Mouse (Mus musculus) forebrain, embryonic 13.5 days (tissue): ENCODE data around the gene Gnb1. TPM values are rescaled to one million over a fixed set of nuclear protein-coding genes. Genes with fewer than 3 reads are reported as not detected.

Experiments used
- ATAC-seq: fragments of 200-750 bp; cut with Nextera tagmentation; 2 replicates; pipeline ENCODE4 v1.8.0; 2017
- H3K27ac ChIP-seq: fragments of 300-500 bp; sonication (generic); 2 replicates; pipeline ENCODE4 v1.5.1; 2015; ENCODE audit warnings: inconsistent platforms, mild to moderate bottlenecking, moderate library complexity
- H3K27me3 ChIP-seq: fragments of 300-500 bp; sonication (generic); 2 replicates; pipeline ENCODE4 v1.6.1; 2015; ENCODE audit warnings: mild to moderate bottlenecking, inconsistent platforms
- H3K36me3 ChIP-seq: fragments of 300-500 bp; sonication (generic); 2 replicates; pipeline ENCODE4 v1.6.1; 2015; ENCODE audit warnings: mild to moderate bottlenecking, inconsistent platforms; ENCODE audit not compliant: poor library complexity, severe bottlenecking
- H3K4me1 ChIP-seq: fragments of 300-500 bp; sonication (generic); 2 replicates; pipeline ENCODE4 v1.6.1; 2015; ENCODE audit warnings: inconsistent platforms
- H3K4me2 ChIP-seq: fragments of 300-500 bp; sonication (generic); 2 replicates; pipeline ENCODE4 v1.6.1; 2015; ENCODE audit warnings: inconsistent platforms, mild to moderate bottlenecking, moderate library complexity
- H3K4me3 ChIP-seq: fragments of 300-500 bp; sonication (generic); 2 replicates; pipeline ENCODE4 v1.5.1; 2015; ENCODE audit warnings: mild to moderate bottlenecking, inconsistent platforms
- H3K9ac ChIP-seq: fragments of 300-500 bp; sonication (generic); 2 replicates; pipeline ENCODE4 v1.6.1; 2015; ENCODE audit warnings: mild to moderate bottlenecking, inconsistent platforms
- H3K9me3 ChIP-seq: fragments of 300-500 bp; sonication (generic); replicated peaks from 2 replicates; pipeline ENCODE4 v1.6.1; 2016; ENCODE audit warnings: inconsistent platforms
- WGBS: fragments of 180-500 bp; shearing (Covaris S2); methylation state at CpG from one replicate; pipeline ENCODE4 v1.1.7; 2015; 5-methylcytosine and 5-hydroxymethylcytosine counted together
- polyA plus RNA-seq: library from polyadenylated mRNA; unstranded; fragments of >200 nt; fragmentation: Nextera tagmentation; extraction: Ambion mirVana; gene quantifications from 2 replicates; pipeline ENCODE4 v1.2.1, GENCODE M21; 2015

Gene Gnb1
- polyA plus RNA-seq, 1 experiment from 2014 or later: 937 TPM

DNA sequence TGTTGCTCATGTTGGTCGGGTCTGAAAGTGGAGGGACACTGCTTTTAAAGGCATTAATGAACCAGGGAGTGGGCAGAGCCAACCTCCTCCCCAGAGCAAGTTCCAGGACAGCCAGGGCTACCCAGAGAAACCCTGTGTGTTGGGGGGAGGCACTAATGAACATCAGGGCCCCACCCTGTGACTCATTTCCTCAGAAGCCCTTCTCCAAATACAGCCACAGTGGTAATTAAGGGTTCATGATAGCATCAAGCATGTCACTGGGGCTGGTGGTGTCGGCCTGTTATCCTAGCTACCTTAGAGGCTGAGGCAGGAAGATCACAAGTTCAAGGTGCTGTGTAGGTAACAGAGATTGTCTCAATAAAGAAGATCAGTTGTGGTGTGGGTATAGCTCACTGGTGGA, 80.3 kb downstream of the Gnb1 start:
- H3K4me1 ChIP-seq: peaks cover 2% of the 10 kb centered on the region; the same call in 1 of the 2 replicates
- H3K4me2 ChIP-seq: no peak overlapping the region
- no peak for ATAC-seq
- H3K27ac ChIP-seq: no peak overlapping the region
- no peaks in the 10 kb centered on the region for H3K9me3 ChIP-seq
- 78% methylated on average over 2 of the region's 2 CpGs for WGBS
- no peak overlapping the region for H3K4me3 ChIP-seq
- H3K9ac ChIP-seq: no peak overlapping the region
- no peaks in the 10 kb centered on the region for H3K27me3 ChIP-seq
- H3K36me3 ChIP-seq: peaks cover 2% of the 10 kb centered on the region; the same call in 1 of the 2 replicates

DNA sequence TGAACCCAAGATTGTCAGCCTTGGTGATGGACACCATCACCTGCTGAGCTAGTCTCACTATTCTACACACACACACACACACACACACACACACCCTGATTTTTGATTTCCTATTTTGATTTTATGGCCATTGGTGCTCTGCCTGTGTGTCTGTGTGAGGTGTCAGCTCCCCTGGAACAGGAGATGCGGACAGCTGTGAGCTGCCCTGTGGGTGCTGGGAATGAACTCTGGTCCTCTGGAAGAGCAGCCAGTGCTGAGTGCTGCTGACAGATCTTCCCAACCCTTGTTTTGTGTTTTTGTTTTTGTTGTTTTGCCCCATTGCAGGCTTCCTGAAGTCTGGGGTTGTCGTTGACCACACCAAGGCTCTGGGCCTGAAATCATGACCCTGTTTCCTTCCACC, 82.0 kb downstream of the Gnb1 start:
- WGBS: 98% methylated on average over 2 of the region's 2 CpGs

DNA sequence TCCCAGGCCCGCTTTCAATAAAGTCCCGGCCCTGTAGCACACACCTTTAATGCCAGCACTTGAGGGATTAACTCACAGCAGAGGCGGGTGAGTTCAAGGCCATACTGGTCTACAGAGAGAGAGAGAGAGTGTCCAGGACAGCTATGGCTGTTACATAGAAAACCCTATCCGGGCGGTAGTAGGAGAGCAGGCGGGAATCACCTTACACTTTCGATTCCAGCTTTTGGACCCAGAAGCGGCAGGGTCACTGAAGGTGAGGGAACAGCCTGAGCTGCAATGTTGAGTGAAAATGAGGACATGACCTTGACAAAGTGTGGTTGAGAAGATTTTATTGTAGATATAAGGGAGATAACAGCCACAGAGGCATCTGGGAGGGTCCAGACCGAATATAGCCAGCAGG, 82.7 kb downstream of the Gnb1 start:
- Histone ChIP-seq H3K4me1 (no peaks in the 10 kb centered on the region), H3K4me3 (no peak overlapping the region), H3K27me3 (no peaks in the 10 kb centered on the region), H3K36me3 (peaks cover 19% of the 10 kb centered on the region), H3K9ac (no peak overlapping the region), H3K27ac (no peak overlapping the region), H3K4me2 (no peak overlapping the region), H3K9me3 (no peaks in the 10 kb centered on the region)
- ATAC-seq: no peak
- 95% methylated on average over 9 of the region's 9 CpGs for WGBS

More for the DNA sequence above, 82.0 kb downstream of the Gnb1 start:
- H3K4me1 ChIP-seq: no peaks in the 10 kb centered on the region
- H3K27me3 ChIP-seq: no peaks in the 10 kb centered on the region
- no peak overlapping the region for H3K4me2 ChIP-seq
- H3K36me3 ChIP-seq: peaks cover 12% of the 10 kb centered on the region
- H3K27ac ChIP-seq: no peak overlapping the region
- no peak for ATAC-seq
- H3K9me3 ChIP-seq: no peaks in the 10 kb centered on the region
- H3K4me3 ChIP-seq: no peak overlapping the region
- no peak overlapping the region for H3K9ac ChIP-seq

DNA sequence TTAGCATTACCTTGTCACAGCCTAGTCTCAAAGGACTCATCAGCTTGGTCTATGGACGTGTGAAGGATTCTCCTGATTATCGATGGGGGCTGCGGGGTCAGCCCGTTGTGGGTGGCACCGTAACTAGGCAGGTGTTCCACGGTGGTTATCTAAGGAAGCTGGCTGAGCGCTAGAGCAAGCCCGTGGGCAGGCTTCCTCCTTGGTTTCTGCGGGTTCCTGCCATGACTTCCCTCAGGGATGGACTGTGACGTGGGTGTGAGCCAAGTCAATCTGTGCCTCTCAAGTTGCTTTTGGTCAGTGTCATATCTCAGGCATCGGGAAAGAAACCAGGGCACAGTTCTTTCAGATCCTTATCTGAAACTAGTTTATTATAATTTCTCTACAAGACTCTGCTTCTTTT, 83.8 kb downstream of the Gnb1 start:
- no peaks in the 10 kb centered on the region for H3K4me1 ChIP-seq
- WGBS: 93% methylated on average over 11 of the region's 11 CpGs
- H3K27ac ChIP-seq: no peak overlapping the region
- no peaks in the 10 kb centered on the region for H3K9me3 ChIP-seq
- ATAC-seq: no peak
- H3K9ac ChIP-seq: no peak overlapping the region
- peaks cover 28% of the 10 kb centered on the region for H3K36me3 ChIP-seq
- H3K4me2 ChIP-seq: no peak overlapping the region
- no peak overlapping the region for H3K4me3 ChIP-seq
- no peaks in the 10 kb centered on the region for H3K27me3 ChIP-seq

DNA sequence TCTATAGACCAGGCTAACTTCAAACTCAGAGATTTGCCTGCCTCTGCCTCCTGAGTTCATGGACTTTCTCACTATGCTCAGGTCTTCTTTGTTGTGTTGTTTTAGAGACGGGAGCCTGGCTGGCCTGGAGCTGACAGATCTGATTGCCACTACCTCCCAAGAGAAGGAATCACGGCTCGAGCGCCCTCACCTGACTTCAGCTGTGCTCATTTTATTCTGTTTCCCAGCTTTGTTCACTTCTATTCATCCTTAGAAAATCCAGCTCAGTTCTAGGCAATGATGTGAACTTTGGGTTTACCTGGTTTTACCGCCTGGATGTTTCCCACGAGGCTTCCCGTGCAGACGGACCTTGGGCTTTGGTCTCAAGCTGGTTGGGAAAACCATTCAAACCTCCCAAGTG, 84.4 kb downstream of the Gnb1 start:
- Histone ChIP-seq H3K4me3 (no peak overlapping the region), H3K9me3 (no peaks in the 10 kb centered on the region), H3K9ac (no peak overlapping the region), H3K27me3 (no peaks in the 10 kb centered on the region), H3K36me3 (peaks cover 30% of the 10 kb centered on the region), H3K4me1 (no peaks in the 10 kb centered on the region), H3K27ac (no peak overlapping the region), H3K4me2 (no peak overlapping the region)
- ATAC-seq: no peak
- 87% methylated on average over 8 of the region's 8 CpGs for WGBS

DNA sequence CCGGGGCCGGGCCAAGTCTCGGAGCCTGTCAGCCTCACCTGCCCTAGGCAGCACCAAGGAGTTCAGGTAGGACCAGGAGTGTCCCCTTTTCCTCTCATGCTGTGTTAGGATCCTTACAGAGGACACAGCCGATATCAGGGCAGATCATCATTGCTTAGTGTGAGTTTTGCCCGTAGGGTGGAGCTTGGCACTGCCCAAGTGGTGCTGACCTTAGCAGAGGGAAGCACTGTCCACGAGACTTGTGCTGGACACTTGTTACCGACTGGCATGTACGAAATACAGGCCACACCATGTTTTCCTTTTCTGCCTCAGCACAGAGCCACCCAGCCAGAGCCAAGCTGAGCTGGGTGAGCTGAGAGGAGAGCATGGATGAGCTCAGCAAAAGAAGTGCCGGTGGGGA, 86.0 kb downstream of the Gnb1 start:
- Histone ChIP-seq H3K4me2 (no peak overlapping the region), H3K27me3 (no peaks in the 10 kb centered on the region), H3K4me1 (no peaks in the 10 kb centered on the region), H3K9me3 (no peaks in the 10 kb centered on the region), H3K36me3 (peaks cover 36% of the 10 kb centered on the region), H3K4me3 (no peak overlapping the region), H3K9ac (no peak overlapping the region), H3K27ac (no peak overlapping the region)
- WGBS: 95% methylated on average over 9 of the region's 9 CpGs
- no peak for ATAC-seq

DNA sequence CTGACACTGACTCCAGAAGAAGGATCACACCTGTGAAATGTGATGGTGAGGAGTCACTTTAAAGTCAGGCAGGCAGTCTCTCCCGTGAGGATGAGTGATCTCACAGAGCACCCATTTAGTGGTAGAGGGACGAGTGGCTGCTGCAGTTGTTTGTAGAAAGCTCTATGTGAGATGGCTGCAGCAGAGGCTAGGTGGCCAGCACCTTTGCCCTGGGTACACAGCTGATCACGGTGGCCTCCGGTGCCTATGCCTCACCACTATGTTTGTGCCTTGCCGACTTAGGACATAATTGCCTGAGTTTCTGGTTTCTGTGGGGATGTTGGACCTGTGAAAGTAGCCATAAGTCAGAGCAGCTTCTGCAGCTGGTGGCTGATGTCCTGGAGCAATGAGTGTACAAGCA, 86.6 kb downstream of the Gnb1 start:
- H3K9me3 ChIP-seq: no peaks in the 10 kb centered on the region
- WGBS: 90% methylated on average over 5 of the region's 5 CpGs
- no peaks in the 10 kb centered on the region for H3K27me3 ChIP-seq
- no peak overlapping the region for H3K4me2 ChIP-seq
- H3K4me3 ChIP-seq: no peak overlapping the region
- H3K9ac ChIP-seq: no peak overlapping the region
- peaks cover 40% of the 10 kb centered on the region for H3K36me3 ChIP-seq
- no peaks in the 10 kb centered on the region for H3K4me1 ChIP-seq
- no peak overlapping the region for H3K27ac ChIP-seq
- no peak for ATAC-seq

DNA sequence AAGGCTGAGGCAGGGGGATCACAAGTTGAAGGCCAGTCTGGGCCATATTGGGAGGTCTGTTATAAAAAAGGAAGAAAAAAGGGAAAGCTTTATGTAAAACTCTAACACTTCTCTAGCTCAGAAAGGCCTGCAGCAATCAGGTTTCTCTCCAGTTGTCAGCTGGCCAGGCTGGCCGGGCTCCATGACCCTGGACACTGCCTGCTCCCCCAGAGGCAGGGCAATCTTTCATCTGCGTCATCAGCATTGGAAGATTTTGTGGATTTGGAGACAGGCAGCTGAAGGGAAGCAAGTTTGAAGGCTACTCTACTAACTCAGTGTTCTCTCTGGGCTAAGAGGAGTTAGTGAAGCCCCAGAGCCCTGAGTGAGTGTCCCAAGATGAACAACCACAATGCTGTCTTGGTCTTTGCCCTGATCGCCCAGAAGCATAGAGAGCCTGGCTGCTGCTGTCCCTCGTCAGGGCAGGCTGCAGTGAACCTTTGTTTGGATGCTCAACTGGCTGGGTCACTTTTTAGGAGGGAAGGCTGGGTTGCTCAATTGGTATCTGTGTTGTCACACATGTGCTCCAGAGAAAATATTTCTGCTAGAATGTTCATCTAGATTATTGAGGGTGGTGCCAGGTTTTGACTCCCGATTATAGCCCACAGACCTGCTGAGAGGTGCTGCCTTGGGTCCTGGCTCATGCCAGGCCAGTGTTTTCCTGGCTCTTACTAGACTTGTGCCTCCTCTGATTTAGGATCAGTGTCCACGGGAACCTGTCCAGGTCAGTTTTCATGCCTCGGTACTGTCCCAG, 87.4 kb downstream of the Gnb1 start:
- H3K27ac ChIP-seq: no peak overlapping the region
- no peaks in the 10 kb centered on the region for H3K27me3 ChIP-seq
- no peak overlapping the region for H3K4me3 ChIP-seq
- H3K9me3 ChIP-seq: no peaks in the 10 kb centered on the region
- ATAC-seq: no peak
- WGBS: 92% methylated on average over 7 of the region's 7 CpGs
- H3K4me1 ChIP-seq: no peaks in the 10 kb centered on the region
- no peak overlapping the region for H3K4me2 ChIP-seq
- no peak overlapping the region for H3K9ac ChIP-seq
- peaks cover 48% of the 10 kb centered on the region for H3K36me3 ChIP-seq

DNA sequence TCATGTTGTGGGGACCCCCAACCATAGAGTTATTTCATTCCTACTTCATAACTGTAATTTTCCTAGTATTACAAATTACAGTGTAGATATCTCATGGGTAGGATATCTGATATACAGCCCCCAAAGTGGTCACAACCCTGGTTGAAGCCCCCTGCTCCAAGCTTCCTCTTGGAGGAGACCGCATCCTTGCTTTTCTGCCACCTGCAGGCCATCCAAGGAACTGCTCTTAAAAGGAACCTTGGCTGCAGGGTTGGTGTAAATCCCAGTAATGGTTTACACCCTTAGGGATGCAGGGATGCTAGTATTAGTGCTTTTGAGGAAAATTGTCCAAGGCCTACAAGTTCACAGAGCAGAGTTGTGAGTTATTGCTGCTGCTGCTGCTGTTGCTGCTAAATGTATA, 89.3 kb downstream of the Gnb1 start:
- Histone ChIP-seq H3K9ac (no peak overlapping the region), H3K27me3 (no peaks in the 10 kb centered on the region), H3K4me1 (no peaks in the 10 kb centered on the region), H3K4me2 (no peak overlapping the region), H3K36me3 (peaks cover 67% of the 10 kb centered on the region), H3K4me3 (no peak overlapping the region), H3K9me3 (no peaks in the 10 kb centered on the region), H3K27ac (no peak overlapping the region)
- 21% methylated on average over 1 of the region's 1 CpGs for WGBS
- no peak for ATAC-seq

DNA sequence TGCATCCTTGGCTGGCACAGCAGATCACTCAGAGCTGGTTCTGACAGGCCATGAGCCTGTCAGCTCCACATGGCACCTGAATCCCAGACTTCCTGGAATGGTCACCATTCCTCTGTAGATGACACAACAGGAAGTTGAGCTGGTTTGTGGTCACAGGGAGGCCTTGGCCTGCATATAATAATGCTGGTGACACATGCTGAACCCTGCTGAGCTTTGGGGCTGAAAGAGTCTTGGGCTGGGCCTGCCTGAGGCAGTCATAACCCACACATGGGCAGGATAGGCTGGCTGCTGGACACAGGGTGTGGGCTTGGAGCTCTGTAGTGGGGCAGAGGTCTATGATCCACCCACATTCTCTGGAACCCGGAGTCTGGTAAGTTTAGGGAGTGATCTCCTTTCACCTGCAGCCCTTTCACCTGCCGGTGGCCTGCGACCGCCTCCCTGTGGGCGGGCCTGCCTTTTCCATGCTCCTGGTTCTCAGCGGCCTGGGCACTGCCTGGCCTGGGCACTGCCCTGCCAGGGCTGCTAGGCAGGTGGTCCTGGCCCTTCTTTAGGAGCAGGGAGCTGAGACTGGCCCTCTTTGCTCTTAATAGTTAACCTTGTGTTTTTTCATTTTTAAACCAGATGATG, 91.2 kb downstream of the Gnb1 start:
- H3K4me2 ChIP-seq: no peak overlapping the region
- ATAC-seq: no peak
- peaks cover 78% of the 10 kb centered on the region for H3K36me3 ChIP-seq
- no peak overlapping the region for H3K4me3 ChIP-seq
- H3K27ac ChIP-seq: no peak overlapping the region
- no peak overlapping the region for H3K9ac ChIP-seq
- H3K9me3 ChIP-seq: no peaks in the 10 kb centered on the region
- WGBS: 88% methylated on average over 6 of the region's 6 CpGs
- no peaks in the 10 kb centered on the region for H3K4me1 ChIP-seq
- H3K27me3 ChIP-seq: no peaks in the 10 kb centered on the region

DNA sequence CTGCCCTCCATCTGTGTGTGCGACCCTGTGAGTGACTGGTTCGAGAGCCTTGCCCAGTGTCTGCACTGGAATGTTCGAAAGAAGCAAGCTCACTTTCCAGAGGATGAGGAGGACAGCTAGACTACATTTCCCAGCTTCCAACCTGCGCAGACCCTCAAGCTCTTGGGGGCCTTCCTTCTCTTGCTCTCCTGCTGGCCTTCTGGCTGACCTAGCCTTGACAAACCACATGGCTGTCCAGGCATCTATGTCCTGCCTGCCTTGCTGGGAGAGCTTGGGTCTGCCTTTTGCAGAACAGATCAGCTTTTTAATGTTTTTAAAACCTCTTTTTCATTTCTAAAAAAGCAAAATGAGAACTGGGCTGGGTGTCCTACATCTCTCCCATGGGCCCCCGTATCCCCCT, 98.2 kb downstream of the Gnb1 start:
- Histone ChIP-seq H3K9me3 (no peaks in the 10 kb centered on the region), H3K4me1 (no peaks in the 10 kb centered on the region), H3K36me3 (peaks cover 69% of the 10 kb centered on the region), H3K27me3 (no peaks in the 10 kb centered on the region), H3K27ac (no peak overlapping the region), H3K9ac (no peak overlapping the region), H3K4me3 (no peak overlapping the region), H3K4me2 (no peak overlapping the region)
- no peak for ATAC-seq
- WGBS: 96% methylated on average over 5 of the region's 5 CpGs

DNA sequence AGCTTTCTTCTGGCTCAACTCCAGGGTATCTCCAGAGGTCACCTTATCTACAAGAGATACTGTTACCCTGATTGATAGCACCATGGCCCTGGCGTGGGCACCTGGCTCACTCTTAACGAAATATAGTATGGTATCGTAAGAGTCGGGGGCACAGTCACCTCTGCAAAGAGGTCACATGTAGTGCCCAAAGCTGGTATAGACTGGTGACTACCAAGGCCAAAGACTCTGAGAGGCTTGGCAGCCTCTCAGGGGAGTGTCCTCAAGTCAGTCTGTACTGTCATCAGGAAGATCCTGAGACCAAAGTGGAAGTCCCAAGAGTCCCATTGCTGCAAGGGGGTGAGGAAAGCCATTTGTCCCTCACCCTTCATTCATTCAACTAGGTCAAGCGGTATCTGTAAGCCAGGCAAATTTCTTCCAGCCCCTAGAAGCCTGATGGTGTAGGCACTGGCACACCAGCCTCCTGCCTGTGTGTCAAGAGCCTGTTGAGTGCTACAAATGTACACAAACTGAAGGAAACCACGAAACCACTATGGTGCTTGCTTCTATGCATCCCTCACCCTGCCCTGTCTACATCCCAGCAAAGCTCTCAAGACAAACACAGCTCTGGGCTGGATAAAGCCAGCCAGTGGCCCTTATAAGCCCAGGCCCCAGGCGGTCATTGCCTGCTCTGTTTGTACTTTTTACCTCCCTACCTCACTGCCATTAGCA, 100.0 kb downstream of the Gnb1 start:
- H3K4me3 ChIP-seq: no peak overlapping the region
- H3K27me3 ChIP-seq: no peaks in the 10 kb centered on the region
- peaks cover 51% of the 10 kb centered on the region for H3K36me3 ChIP-seq
- no peaks in the 10 kb centered on the region for H3K9me3 ChIP-seq
- no peak overlapping the region for H3K9ac ChIP-seq
- WGBS: 88% methylated on average over 7 of the region's 7 CpGs
- no peak overlapping the region for H3K27ac ChIP-seq
- no peak for ATAC-seq
- no peak overlapping the region for H3K4me2 ChIP-seq
- H3K4me1 ChIP-seq: no peaks in the 10 kb centered on the region
